20 mouse cellular contexts compared by ENCODE assay signal in genomic region chr14:55862186-55862585, GRCm38 (mm10). TPM values are rescaled to one million over a fixed set of nuclear protein-coding genes. Genes with fewer than 3 reads are reported as not detected.
DNase-seq lines count a peak whose midpoint lies in the region; ATAC-seq and TF ChIP-seq lines count a peak whose summit lies in the region.
"Had no signal": no experiment of that assay in that cellular context is flagged by ENCODE, and none has a peak within 500 bp of the region (broad histone marks: within the 10 kb centered on the region; RNA-seq: fewer than 3 reads in every experiment).

No protein-coding gene starts in this region.

- H3K4me3 ChIP-seq in heart, embryonic 11.5 days (ENCODE audit: low read depth, low read length), result no peak overlapping the region
- no peak overlapping the region for H3K4me3 ChIP-seq in kidney, postnatal 0 days (replicated peaks; ENCODE audit: low read depth, low read length)
- H3K4me3 ChIP-seq in embryonic facial prominence, embryonic 10.5 days, result 0 out of 2 replicates have a peak overlapping the region, but pooled peaks have one; percentile 8
- H3K4me3 ChIP-seq in limb, embryonic 12.5 days (replicated peaks), result no peak overlapping the region
- H3K4me3 ChIP-seq: intestine, embryonic 15.5 days; midbrain, embryonic 13.5 days had no signal

- no peak overlapping the region for H3K4me2 ChIP-seq in heart, embryonic 11.5 days
- no peak overlapping the region for H3K4me2 ChIP-seq in kidney, postnatal 0 days (ENCODE audit: low read length)
- no peak overlapping the region for H3K4me2 ChIP-seq in limb, embryonic 12.5 days
- H3K4me2 ChIP-seq: intestine, embryonic 15.5 days; midbrain, embryonic 13.5 days had no signal

- H3K27ac ChIP-seq in heart, embryonic 11.5 days (ENCODE audit: low read depth, low read length), result peak overlapping the region; percentile 15; the same call in 1 of the 2 replicates
- no peak overlapping the region for H3K27ac ChIP-seq in kidney, postnatal 0 days
- peak overlapping the region; percentile 49; the same call in 1 of the 2 replicates for H3K27ac ChIP-seq in embryonic facial prominence, embryonic 10.5 days (replicated peaks)
- H3K27ac ChIP-seq in limb, embryonic 12.5 days, result peak overlapping the region; percentile 14; the same call in 1 of the 2 replicates
- H3K27ac ChIP-seq: intestine, embryonic 15.5 days; liver, embryonic 14.5 days; macrophage; midbrain, embryonic 13.5 days had no signal

- H3K4me1 ChIP-seq in heart, embryonic 11.5 days (ENCODE audit: control insufficient read depth, insufficient read depth, low read length), result peaks cover 29% of the 10 kb centered on the region
- peaks cover 9% of the 10 kb centered on the region; the same call in 1 of the 2 replicates for H3K4me1 ChIP-seq in kidney, postnatal 0 days (replicated peaks; ENCODE audit: insufficient read depth, low read length)
- H3K4me1 ChIP-seq in embryonic facial prominence, embryonic 10.5 days, result peaks cover 52% of the 10 kb centered on the region
- peaks cover 59% of the 10 kb centered on the region for H3K4me1 ChIP-seq in limb, embryonic 12.5 days (replicated peaks)

- TF ChIP-seq CTCF in kidney, postnatal 0 days (IDR thresholded peaks at IDR 0.05; ENCODE audit: low read depth), result no peak

- H3K9me3 ChIP-seq in heart, embryonic 11.5 days (replicated peaks; ENCODE audit: control insufficient read depth, low read length), result no peaks in the 10 kb centered on the region
- no peaks in the 10 kb centered on the region for H3K9me3 ChIP-seq in kidney, postnatal 0 days (replicated peaks; ENCODE audit: low read length)
- H3K9me3 ChIP-seq in embryonic facial prominence, embryonic 10.5 days, result no peaks in the 10 kb centered on the region
- no peaks in the 10 kb centered on the region for H3K9me3 ChIP-seq in limb, embryonic 12.5 days
- H3K9me3 ChIP-seq: intestine, embryonic 15.5 days; midbrain, embryonic 13.5 days had no signal

- 65% methylated on average over 6 of the region's 6 CpGs for WGBS in heart, embryonic 11.5 days (ENCODE audit: insufficient replicate concordance)
- WGBS in kidney, postnatal 0 days, result 49% methylated on average over 6 of the region's 6 CpGs
- 70% methylated on average over 6 of the region's 6 CpGs for WGBS in embryonic facial prominence, embryonic 10.5 days
- WGBS in limb, embryonic 12.5 days, result 66% methylated on average over 6 of the region's 6 CpGs

- no peak overlapping the region for H3K9ac ChIP-seq in heart, embryonic 11.5 days (ENCODE audit: low read depth, low read length)
- 0 out of 2 replicates have a peak overlapping the region, but pooled peaks have one; percentile 5 for H3K9ac ChIP-seq in kidney, postnatal 0 days (ENCODE audit: low read depth, low read length)
- no peak overlapping the region for H3K9ac ChIP-seq in limb, embryonic 12.5 days (replicated peaks)
- H3K9ac ChIP-seq: intestine, embryonic 15.5 days; liver, embryonic 14.5 days had no signal

- no peak for DNase-seq in heart, adult 18-20 months
- no peak for DNase-seq in kidney, postnatal 0 days (ENCODE audit: low spot score)
- no peak for DNase-seq in kidney, adult 9 months
- DNase-seq in embryonic facial prominence, embryonic 10.5 days (ENCODE audit: low spot score), result no peak
- DNase-seq in thymus, postnatal 10 days (ENCODE audit: low spot score in 2 of 2), result no peak
- no peak for DNase-seq in layer of hippocampus, adult 9-10 months (ENCODE audit: low spot score)
- DNase-seq: cerebellum, postnatal 25 days; gastrocnemius, postnatal 25 days; heart, postnatal 36 days; kidney, postnatal 4 days; layer of hippocampus, postnatal 36 days; right cerebral cortex, postnatal 14 days; thymus, postnatal 36 days had no signal

- no peak for ATAC-seq in heart, embryonic 11.5 days (replicated peaks; ENCODE audit: insufficient number of reproducible peaks, low FRiP score, low TSS enrichment)
- ATAC-seq in kidney, postnatal 0 days (replicated peaks; ENCODE audit: low FRiP score, low read depth), result no peak
- ATAC-seq in limb, embryonic 12.5 days (ENCODE audit: insufficient number of reproducible peaks, insufficient read depth, low FRiP score, low TSS enrichment, low read depth), result no peak
- ATAC-seq: activated CD4-positive, CD25-positive, alpha-beta regulatory T cell, adult 4 months; intestine, embryonic 15.5 days; midbrain, embryonic 13.5 days had no signal

- peaks cover 22% of the 10 kb centered on the region for H3K36me3 ChIP-seq in heart, embryonic 11.5 days (ENCODE audit: control insufficient read depth, insufficient read depth, low read length)
- H3K36me3 ChIP-seq in kidney, postnatal 0 days (ENCODE audit: insufficient read depth, low read length), result peaks cover 31% of the 10 kb centered on the region
- H3K36me3 ChIP-seq in embryonic facial prominence, embryonic 10.5 days (replicated peaks), result peaks cover 85% of the 10 kb centered on the region
- H3K36me3 ChIP-seq in limb, embryonic 12.5 days, result peaks cover 75% of the 10 kb centered on the region

- no peaks in the 10 kb centered on the region for H3K27me3 ChIP-seq in heart, embryonic 11.5 days (ENCODE audit: control insufficient read depth, insufficient read depth, low read length)
- H3K27me3 ChIP-seq in kidney, postnatal 0 days (ENCODE audit: insufficient read depth, low read length), result no peaks in the 10 kb centered on the region
- no peaks in the 10 kb centered on the region for H3K27me3 ChIP-seq in embryonic facial prominence, embryonic 10.5 days (replicated peaks; ENCODE audit: low read depth, poor library complexity, severe bottlenecking)
- H3K27me3 ChIP-seq in limb, embryonic 12.5 days, result no peaks in the 10 kb centered on the region
- H3K27me3 ChIP-seq: intestine, embryonic 15.5 days; midbrain, embryonic 13.5 days had no signal

RNA-seq across cellular contexts. Expression of gene Nynrin, which starts 8.4 kb away (rescaled TPM):
- polyA plus RNA-seq in heart, embryonic 11.5 days (2014; fragmentation: Nextera tagmentation; extraction: Ambion mirVana), result 12.5 and 20.3 TPM in 2 replicates
- 1 to 10 TPM; 7.2 to 7.4 TPM for total RNA-seq in heart, adult 18-20 months (2021)
- polyA plus RNA-seq in kidney, postnatal 0 days (2015; fragmentation: Nextera tagmentation; extraction: Ambion mirVana), result 8.4 and 8.9 TPM in 2 replicates
- polyA plus RNA-seq in embryonic facial prominence, embryonic 10.5 days (2016; fragmentation: Nextera tagmentation; extraction: Ambion mirVana), result 36.0 and 38.1 TPM in 2 replicates
- polyA plus RNA-seq in limb, embryonic 12.5 days (2016; fragmentation: Nextera tagmentation; extraction: Ambion mirVana), result 38.9 and 46.0 TPM in 2 replicates

RNA-seq across cellular contexts. Expression of gene Cbln3, which starts 22.0 kb away (rescaled TPM):
- polyA plus RNA-seq in heart, embryonic 11.5 days (2014; fragmentation: Nextera tagmentation; extraction: Ambion mirVana), result 0.30 and 0.42 TPM in 2 replicates
- not detected for total RNA-seq in heart, adult 18-20 months (2021)
- polyA plus RNA-seq in kidney, postnatal 0 days (2015; fragmentation: Nextera tagmentation; extraction: Ambion mirVana), result 0.20 and 0.28 TPM in 2 replicates
- polyA plus RNA-seq in embryonic facial prominence, embryonic 10.5 days (2016; fragmentation: Nextera tagmentation; extraction: Ambion mirVana), result 0.09 and 0.15 TPM in 2 replicates
- 0.20 and 0.21 TPM in 2 replicates for polyA plus RNA-seq in limb, embryonic 12.5 days (2016; fragmentation: Nextera tagmentation; extraction: Ambion mirVana)
- total RNA-seq: gastrocnemius, postnatal 25 days had no signal
- polyA plus RNA-seq: macrophage had no signal

RNA-seq across cellular contexts. Expression of gene Khnyn, which starts 22.6 kb away (rescaled TPM):
- 6.0 and 8.9 TPM in 2 replicates for polyA plus RNA-seq in heart, embryonic 11.5 days (2014; fragmentation: Nextera tagmentation; extraction: Ambion mirVana)
- 10 to 100 TPM in 1 of 2 experiments, 1 to 10 TPM in 1; 8.6 to 10.0 TPM for total RNA-seq in heart, adult 18-20 months (2021)
- 8.1 and 9.8 TPM in 2 replicates for polyA plus RNA-seq in kidney, postnatal 0 days (2015; fragmentation: Nextera tagmentation; extraction: Ambion mirVana)
- 31.0 and 33.0 TPM in 2 replicates for polyA plus RNA-seq in embryonic facial prominence, embryonic 10.5 days (2016; fragmentation: Nextera tagmentation; extraction: Ambion mirVana)
- polyA plus RNA-seq in limb, embryonic 12.5 days (2016; fragmentation: Nextera tagmentation; extraction: Ambion mirVana), result 36.9 and 38.8 TPM in 2 replicates

RNA-seq across cellular contexts. Expression of gene Sdr39u1, which starts 37.9 kb away (rescaled TPM):
- polyA plus RNA-seq in heart, embryonic 11.5 days (2014; fragmentation: Nextera tagmentation; extraction: Ambion mirVana), result 36.9 and 42.2 TPM in 2 replicates
- 100 to 1,000 TPM; 119 to 138 TPM for total RNA-seq in heart, adult 18-20 months (2021)
- polyA plus RNA-seq in kidney, postnatal 0 days (2015; fragmentation: Nextera tagmentation; extraction: Ambion mirVana), result 85.3 and 86.0 TPM in 2 replicates
- 45.5 and 57.5 TPM in 2 replicates for polyA plus RNA-seq in embryonic facial prominence, embryonic 10.5 days (2016; fragmentation: Nextera tagmentation; extraction: Ambion mirVana)
- 81.7 and 86.3 TPM in 2 replicates for polyA plus RNA-seq in limb, embryonic 12.5 days (2016; fragmentation: Nextera tagmentation; extraction: Ambion mirVana)

RNA-seq across cellular contexts. Expression of gene Nfatc4, which starts 39.2 kb away (rescaled TPM):
- polyA plus RNA-seq in heart, embryonic 11.5 days (2014; fragmentation: Nextera tagmentation; extraction: Ambion mirVana), result 15.5 and 16.9 TPM in 2 replicates
- total RNA-seq in heart, adult 18-20 months (2021), result 1 to 10 TPM; 2.5 to 4.0 TPM
- polyA plus RNA-seq in kidney, postnatal 0 days (2015; fragmentation: Nextera tagmentation; extraction: Ambion mirVana), result 16.8 and 19.7 TPM in 2 replicates
- polyA plus RNA-seq in embryonic facial prominence, embryonic 10.5 days (2016; fragmentation: Nextera tagmentation; extraction: Ambion mirVana), result 94.5 and 113 TPM in 2 replicates
- polyA plus RNA-seq in limb, embryonic 12.5 days (2016; fragmentation: Nextera tagmentation; extraction: Ambion mirVana), result 147 and 151 TPM in 2 replicates
- polyA plus RNA-seq: activated CD4-positive, CD25-positive, alpha-beta regulatory T cell, adult 4 months; macrophage had no signal
